ENCODE assay signal across 13 mouse cellular contexts in genomic region chr12:107690061-107690460, GRCm38 (mm10).
"Had no signal": no experiment of that assay in that cellular context is flagged by ENCODE, and none has a peak within 500 bp of the region (broad histone marks: within the 10 kb centered on the region; RNA-seq: fewer than 3 reads in every experiment).

No protein-coding gene starts in this region.

- H3K4me2 ChIP-seq: limb, embryonic 12.5 days; liver, embryonic 13.5 days; midbrain, embryonic 11.5 days had no signal

- ATAC-seq: liver, postnatal 0 days; midbrain, embryonic 16.5 days had no signal

- H3K9ac ChIP-seq: limb, embryonic 12.5 days; liver, embryonic 13.5 days; liver, postnatal 0 days had no signal

- H3K9me3 ChIP-seq: limb, embryonic 12.5 days; liver, embryonic 13.5 days had no signal

- H3K4me3 ChIP-seq: left cerebral cortex, adult 2 months; limb, embryonic 12.5 days; liver, embryonic 13.5 days; megakaryocyte, embryonic 14.5 days had no signal

- H3K4me1 ChIP-seq: liver, embryonic 13.5 days; megakaryocyte, embryonic 14.5 days had no signal

- H3K27me3 ChIP-seq: liver, embryonic 13.5 days; megakaryocyte, embryonic 14.5 days had no signal

- DNase-seq: kidney, adult 8-10 months; kidney, postnatal 25 days; liver; liver, embryonic 13.5 days; liver, postnatal 0 days; lung, postnatal 10 days had no signal

- H3K27ac ChIP-seq: left cerebral cortex, adult 2 months; limb, embryonic 12.5 days; liver, embryonic 13.5 days; macrophage; stomach, postnatal 0 days had no signal

- H3K36me3 ChIP-seq: limb, embryonic 12.5 days; liver, embryonic 13.5 days had no signal
